Mouse (Mus musculus) megakaryocyte, embryonic 14.5 days (primary cell): ENCODE measurements around the gene Tmie.

Source experiments
- FLI1 ChIP-seq: IDR thresholded peaks from 2 replicates; pipeline ENCODE4 v1.6.1; 2012; ENCODE audit warnings: low read length, inconsistent platforms, mixed read lengths
- GATA1 ChIP-seq: IDR thresholded peaks from 3 replicates; pipeline ENCODE4 v1.6.1; 2012; ENCODE audit warnings: mixed read lengths, low read length, inconsistent platforms, borderline replicate concordance

DNA sequence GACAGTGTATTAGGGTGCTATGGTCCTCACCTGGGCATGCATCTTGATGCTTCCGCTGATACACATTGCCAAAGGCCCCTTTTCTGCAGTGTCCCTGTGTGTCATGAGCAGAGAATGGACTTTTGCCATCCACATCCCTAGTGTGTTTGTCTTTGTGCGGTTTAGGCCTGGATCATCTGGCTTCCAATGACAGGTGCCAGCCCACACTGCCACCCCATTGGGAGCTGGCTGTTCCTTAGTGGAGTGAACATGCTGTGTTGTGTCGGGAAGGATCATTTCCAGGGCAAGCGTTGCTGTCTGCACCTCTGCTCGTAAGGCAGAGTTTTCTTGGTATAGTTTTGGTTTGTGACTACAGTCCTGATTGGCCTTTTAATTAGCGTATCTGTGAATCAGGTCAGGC is 21.3 kb upstream of the Tmie start:
- TF ChIP-seq FLI1, result no peak
- TF ChIP-seq GATA1, result no peak
